Mouse (Mus musculus) ES-E14 (cell line): ENCODE results near the gene Gabbr2. TPM values are rescaled to one million over a fixed set of nuclear protein-coding genes. Genes with fewer than 3 reads are reported as not detected.
A peak's percentile ranks its signal among the peaks of the same experiment; 100 is the strongest.

Experiments used
- DNase-seq: peaks from one replicate; pipeline ENCODE4 v3.0.0-alpha.2; 2013; ENCODE audit warnings: low read depth, low spot score
- H3K27ac ChIP-seq: 2 replicates; pipeline ENCODE4 v1.5.1; 2012; ENCODE audit warnings: low read depth, mild to moderate bottlenecking, low read length, moderate library complexity, mixed read lengths; ENCODE audit not compliant: poor library complexity, insufficient read depth, severe bottlenecking
- H3K36me3 ChIP-seq: 2 replicates; pipeline ENCODE4 v1.6.1; 2012; ENCODE audit warnings: mild to moderate bottlenecking, low read length, moderate library complexity, mixed read lengths; ENCODE audit not compliant: control insufficient read depth, poor library complexity, insufficient read depth, severe bottlenecking
- H3K4me1 ChIP-seq, 2 experiments: fragments of 150-350 bp in 1 of 2; sonication (generic) in 1 of 2; 2 replicates each; pipeline ENCODE4 v1.6.1; 2012; ENCODE audit warnings: low read length in 2 of 2, mild to moderate bottlenecking in 1 of 2, mixed read lengths in 1 of 2; ENCODE audit not compliant: control insufficient read depth in 2 of 2, insufficient read depth in 2 of 2, poor library complexity in 1 of 2
- H3K4me3 ChIP-seq, 2 experiments: fragments of 150-350 bp in 1 of 2; sonication (generic) in 1 of 2; 2 replicates each; pipeline ENCODE4 v1.5.1; 2012; ENCODE audit warnings: low read length in 2 of 2, low read depth in 1 of 2, mild to moderate bottlenecking in 1 of 2, mixed read lengths in 1 of 2; ENCODE audit not compliant: insufficient read depth in 1 of 2, poor library complexity in 1 of 2, severe bottlenecking in 1 of 2
- H3K9ac ChIP-seq: 2 replicates; pipeline ENCODE4 v1.6.1; 2012; ENCODE audit warnings: low read depth, mild to moderate bottlenecking, low read length, mixed read lengths; ENCODE audit not compliant: poor library complexity, insufficient read depth, severe bottlenecking
- H3K9me3 ChIP-seq: fragments of 150-350 bp; sonication (generic); 2 replicates; pipeline ENCODE4 v1.6.1; 2012; ENCODE audit warnings: low read depth, mild to moderate bottlenecking, low read length; ENCODE audit not compliant: control insufficient read depth, insufficient read depth
- CHD2 ChIP-seq: IDR thresholded peaks from 2 replicates; pipeline ENCODE4 v1.6.1; 2014; ENCODE audit warnings: mild to moderate bottlenecking, low read depth, low read length, inconsistent platforms
- HCFC1 ChIP-seq: IDR thresholded peaks from 2 replicates; pipeline ENCODE4 v1.6.1; 2012; ENCODE audit warnings: low read length, inconsistent platforms, borderline replicate concordance; ENCODE audit not compliant: insufficient read depth
- MAFK ChIP-seq: IDR thresholded peaks from 2 replicates; pipeline ENCODE4 v1.6.1; 2014; ENCODE audit warnings: mild to moderate bottlenecking, low read depth, low read length, inconsistent platforms; ENCODE audit not compliant: insufficient read depth
- ZC3H11A ChIP-seq: IDR thresholded peaks from 2 replicates; pipeline ENCODE4 v1.6.1; 2012; ENCODE audit warnings: low read depth, mild to moderate bottlenecking, inconsistent platforms, low read length, borderline replicate concordance
- ZNF384 ChIP-seq: IDR thresholded peaks from 2 replicates; pipeline ENCODE4 v1.6.1; 2012; ENCODE audit warnings: low read depth, low read length, inconsistent platforms
- in situ Hi-C, 2 experiments: fragments of 600-800 bp; cut with MboI; formaldehyde crosslinking; loops; one replicate each; pipeline ENCODE4 v1.15.1; 2025; ENCODE audit warnings: low sequenced_read_pairs in 2 of 2, inconsistent platforms in 1 of 2; ENCODE audit not compliant: unreplicated experiment in 2 of 2
- total RNA-seq: library from RNA; depleted of rRNA; stranded (reverse); fragments of 300-350 nt; gene quantifications from 2 replicates; pipeline ENCODE4 v1.2.3, GENCODE M21; 2012

Gene Gabbr2
- total RNA-seq, 1 experiment = 0.09 TPM

DNA sequence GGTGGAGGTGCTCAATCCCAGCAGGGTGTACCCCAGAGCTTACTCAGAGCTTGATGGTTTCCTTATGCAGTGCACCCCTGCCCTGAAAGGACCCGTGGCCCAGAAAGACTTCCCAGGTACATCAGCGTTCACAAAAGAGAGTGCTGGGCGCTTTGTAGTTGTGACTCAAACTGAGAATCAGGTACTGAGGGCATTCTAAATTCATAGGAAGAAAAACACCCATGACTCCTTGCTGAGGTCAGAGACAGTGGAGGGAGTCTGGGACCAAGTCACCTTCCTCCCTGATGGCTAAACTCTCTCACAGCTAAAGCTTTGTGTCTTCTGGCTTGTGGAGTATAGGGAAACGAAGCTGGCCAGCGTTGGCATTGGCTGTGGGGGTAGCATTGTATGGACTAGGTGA lies 325.3 kb downstream of the Gabbr2 start:
- Histone ChIP-seq H3K4me3 (no peak overlapping the region), H3K27ac (peak overlapping the region; percentile 91), H3K36me3 (no peaks in the 10 kb centered on the region), H3K9me3 (no peaks in the 10 kb centered on the region), H3K4me1 (peaks cover 4 to 12% of the 10 kb centered on the region in 2 experiments; a peak in 2 of 4 replicates), H3K9ac (no peak overlapping the region)
- in situ Hi-C loops = no loop called here
- no peak for DNase-seq
- TF ChIP-seq HCFC1 (no peak), CHD2 (no peak), ZC3H11A (no peak), MAFK (no peak), ZNF384 (no peak)

- DNase-seq = peak; percentile 94
- no peak for TF ChIP-seq CHD2
- 0 out of 2 replicates have a peak, but pooled peaks have one; percentile 58 for TF ChIP-seq HCFC1
- TF ChIP-seq ZC3H11A = peak; percentile 27; the same call in 1 of the 2 replicates
- TF ChIP-seq ZNF384 = peak; percentile 86
- no peak for TF ChIP-seq MAFK
- peak overlapping the region; percentile 91; the same call in 1 of the 2 replicates for H3K27ac ChIP-seq
- H3K4me3 ChIP-seq = peak overlapping the region; percentile 16 to 60; a peak in 3 of 4 replicates
- peaks cover 4 to 12% of the 10 kb centered on the region in 2 experiments; a peak in 2 of 4 replicates for H3K4me1 ChIP-seq
- in situ Hi-C loops = no loop called here
- H3K36me3 ChIP-seq = no peaks in the 10 kb centered on the region
- H3K9me3 ChIP-seq = no peaks in the 10 kb centered on the region
- peak overlapping the region; percentile 39; the same call in 1 of the 2 replicates for H3K9ac ChIP-seq
Measured at GRCm38 (mm10) chr4:46665371-46665774, 326.3 kb downstream of the Gabbr2 start.

GRCm38 (mm10) chr4:46664123-46665009 lies 327.3 kb downstream of the Gabbr2 start:
- in situ Hi-C loops = no loop called here
- H3K36me3 ChIP-seq = no peaks in the 10 kb centered on the region
- peak overlapping the region; percentile 33 for H3K27ac ChIP-seq
- no peak for TF ChIP-seq MAFK
- no peak for TF ChIP-seq CHD2
- no peak for TF ChIP-seq ZNF384
- TF ChIP-seq ZC3H11A = no peak
- TF ChIP-seq HCFC1 = no peak
- H3K4me3 ChIP-seq = peak overlapping the region; percentile 47 to 59
- H3K9me3 ChIP-seq = no peaks in the 10 kb centered on the region
- DNase-seq = no peak
- H3K9ac ChIP-seq = peak overlapping the region; percentile 25; the same call in 1 of the 2 replicates
- peaks cover 4 to 12% of the 10 kb centered on the region in 2 experiments; a peak in 2 of 4 replicates for H3K4me1 ChIP-seq

DNA sequence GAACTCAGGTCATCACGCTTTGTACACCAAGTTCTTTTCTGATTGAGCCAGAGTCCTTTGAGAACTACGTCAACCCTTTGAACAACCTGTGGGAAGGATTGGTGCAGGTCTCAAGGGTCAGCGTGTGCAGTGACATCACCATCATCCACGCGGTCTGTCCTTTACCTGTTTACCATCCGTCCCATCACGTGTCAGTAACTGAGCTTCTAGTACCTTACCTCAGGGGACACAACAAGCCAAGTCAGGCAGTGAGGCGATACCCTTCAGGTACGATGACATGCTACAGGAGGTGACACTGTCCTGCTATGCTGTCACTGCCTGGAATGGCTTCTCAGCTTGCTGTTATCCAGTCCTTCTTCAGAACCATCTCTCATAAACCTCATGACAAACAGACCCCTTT lies 330.2 kb downstream of the Gabbr2 start:
- in situ Hi-C loops = no loop called here
- H3K4me1 ChIP-seq = peaks cover 4 to 12% of the 10 kb centered on the region in 2 experiments; a peak in 2 of 4 replicates
- no peaks in the 10 kb centered on the region for H3K36me3 ChIP-seq

More for the DNA sequence above, 330.2 kb downstream of the Gabbr2 start:
- H3K9me3 ChIP-seq = no peaks in the 10 kb centered on the region
- H3K27ac ChIP-seq = no peak overlapping the region
- TF ChIP-seq ZC3H11A (no peak), CHD2 (no peak), MAFK (no peak)
- H3K4me3 ChIP-seq = no peak overlapping the region
- DNase-seq = no peak
- no peak overlapping the region for H3K9ac ChIP-seq
